Mouse (Mus musculus): Measurements from ENCODE around the gene Slc2a2.

DNA sequence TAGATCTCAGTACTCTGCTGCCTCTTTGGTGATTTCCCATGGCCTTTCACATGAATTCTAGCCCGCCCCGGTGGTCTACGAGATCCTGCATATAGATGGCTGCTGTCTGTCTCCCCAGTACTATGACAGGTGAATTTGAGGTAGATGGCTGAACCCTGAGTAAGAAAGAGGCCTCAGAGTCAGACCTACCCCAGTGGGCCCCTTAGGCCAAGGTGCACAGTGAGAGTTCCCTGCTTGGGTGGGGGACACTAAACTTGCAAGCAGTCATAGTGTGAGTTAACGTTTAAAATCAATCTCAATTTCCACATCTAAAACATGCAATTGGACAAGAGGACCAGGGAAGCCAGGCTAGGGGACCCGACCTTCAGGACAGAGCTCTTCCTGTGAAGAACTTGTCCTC, 2.9 kb upstream of the Slc2a2 start:
- TF ChIP-seq CTCF (IDR thresholded peaks at IDR 0.05; ENCODE audit: extremely low read depth, insufficient read length, insufficient replicate concordance, low read depth, low read length), result no peak
- TF ChIP-seq POLR2A (IDR thresholded peaks at IDR 0.05; ENCODE audit: low read depth, low read length), result no peak

Data from small intestine, adult 2 months (tissue).